Mouse (Mus musculus) lung, postnatal 0 days (tissue): ENCODE results near the gene Hnrnpa3. TPM values are rescaled to one million over a fixed set of nuclear protein-coding genes. Genes with fewer than 3 reads are reported as not detected.
A peak's percentile ranks its signal among the peaks of the same experiment; 100 is the strongest.

Experiments
- ATAC-seq: fragments of 200-750 bp; cut with Nextera tagmentation; 2 replicates; pipeline ENCODE4 v1.8.0; 2017; ENCODE audit warnings: moderate library complexity
- DNase-seq: peaks from one replicate; pipeline ENCODE4 v3.0.0-alpha.2; 2016; ENCODE audit warnings: low spot score
- H3K27ac ChIP-seq: fragments of 300-500 bp; sonication (generic); 2 replicates; pipeline ENCODE4 v1.5.1; 2014; ENCODE audit warnings: antibody characterized with exemption, mild to moderate bottlenecking, low read length, mixed read lengths
- H3K27me3 ChIP-seq: fragments of 300-500 bp; sonication (generic); replicated peaks from 2 replicates; pipeline ENCODE4 v1.6.1; 2014; ENCODE audit warnings: low read length, mixed read lengths; ENCODE audit not compliant: insufficient read depth
- H3K36me3 ChIP-seq: fragments of 300-500 bp; sonication (generic); 2 replicates; pipeline ENCODE4 v1.6.1; 2014; ENCODE audit warnings: low read length, mixed read lengths; ENCODE audit not compliant: insufficient read depth
- H3K4me1 ChIP-seq: fragments of 300-500 bp; sonication (generic); 2 replicates; pipeline ENCODE4 v1.6.1; 2014; ENCODE audit warnings: antibody characterized with exemption, low read depth, low read length, mixed read lengths; ENCODE audit not compliant: insufficient read depth
- H3K4me2 ChIP-seq: fragments of 300-500 bp; sonication (generic); replicated peaks from 2 replicates; pipeline ENCODE4 v1.6.1; 2014; ENCODE audit warnings: low read depth, mild to moderate bottlenecking, low read length, moderate library complexity, mixed read lengths
- H3K4me3 ChIP-seq: fragments of 300-500 bp; sonication (generic); 2 replicates; pipeline ENCODE4 v1.5.1; 2014; ENCODE audit warnings: low read depth, low read length
- H3K9ac ChIP-seq: fragments of 300-500 bp; sonication (generic); replicated peaks from 2 replicates; pipeline ENCODE4 v1.6.1; 2014; ENCODE audit warnings: low read depth, mild to moderate bottlenecking
- H3K9me3 ChIP-seq: fragments of 300-500 bp; sonication (generic); 2 replicates; pipeline ENCODE4 v1.6.1; 2016; ENCODE audit warnings: low read length, mixed read lengths
- CTCF ChIP-seq: IDR thresholded peaks from 2 replicates; pipeline ENCODE4 v1.5.1; 2016; ENCODE audit warnings: antibody characterized with exemption, mild to moderate bottlenecking
- EP300 ChIP-seq: IDR thresholded peaks from 2 replicates; pipeline ENCODE4 v1.6.1; 2016; ENCODE audit warnings: antibody characterized with exemption, mild to moderate bottlenecking, control low read depth
- WGBS: fragments of 180-500 bp; shearing (Covaris S2); extraction: QIAGEN DNeasy Blood & Tissue Kit; methylation state at CpG from one replicate; pipeline ENCODE4 v1.1.7; 2014; 5-methylcytosine and 5-hydroxymethylcytosine counted together
- polyA plus RNA-seq: library from polyadenylated mRNA; unstranded; fragments of >200 nt; fragmentation: Nextera tagmentation; extraction: Ambion mirVana; gene quantifications from 2 replicates; pipeline ENCODE4 v1.2.1, GENCODE M21; 2015

The Hnrnpa3 gene
- polyA plus RNA-seq, 1 experiment from 2014 or later = 114 TPM

DNA sequence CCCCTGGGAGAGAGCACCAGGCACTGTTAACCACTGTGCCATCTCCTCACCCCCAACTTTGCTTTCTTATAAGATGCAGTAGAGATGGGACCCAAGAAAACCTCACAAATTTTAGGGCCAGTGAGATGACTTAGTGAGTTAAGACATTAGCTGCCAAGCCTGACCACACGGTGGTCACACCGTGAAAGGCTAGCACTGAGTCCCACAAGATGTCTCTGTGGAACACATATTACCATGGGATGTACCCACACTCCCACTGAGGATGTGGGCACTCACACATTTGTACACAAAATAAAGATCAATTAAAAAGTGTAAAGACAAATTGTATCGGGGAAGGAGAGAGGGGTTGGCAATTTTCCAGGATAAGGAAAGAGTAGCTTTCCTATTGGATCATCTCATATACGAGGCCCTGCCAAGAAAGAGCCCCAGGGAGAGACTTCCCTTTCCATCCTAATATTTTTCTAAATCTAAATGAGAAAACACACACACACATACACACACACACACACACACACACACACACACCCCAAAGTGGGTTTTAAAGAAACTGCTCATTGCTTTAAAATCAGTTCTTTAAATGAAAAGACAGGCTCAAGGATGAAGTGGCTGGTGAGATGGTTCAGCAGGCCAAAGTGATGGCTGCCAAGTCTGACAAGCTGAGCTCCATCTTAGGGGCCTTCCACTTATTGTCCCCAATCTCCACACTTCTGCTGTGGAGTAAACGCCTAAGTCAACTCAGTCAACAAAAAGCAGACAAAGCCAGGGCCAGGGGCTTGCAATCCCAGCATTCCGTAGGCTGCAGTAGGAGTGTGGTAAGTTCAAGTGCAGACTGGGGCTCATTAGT, 32.2 kb upstream of the Hnrnpa3 start:
- no peak overlapping the region for H3K4me3 ChIP-seq
- H3K27ac ChIP-seq = no peak overlapping the region
- H3K27me3 ChIP-seq = no peaks in the 10 kb centered on the region
- no peak overlapping the region for H3K9ac ChIP-seq
- DNase-seq (peak; percentile 78), ATAC-seq (peak; percentile 83)
- no peak overlapping the region for H3K4me2 ChIP-seq
- TF ChIP-seq CTCF (no peak), EP300 (peak; percentile 50; the same call in 1 of the 2 replicates)
- WGBS = 50% methylated on average over 6 of the region's 6 CpGs
- no peaks in the 10 kb centered on the region for H3K36me3 ChIP-seq
- H3K4me1 ChIP-seq = no peaks in the 10 kb centered on the region
- no peaks in the 10 kb centered on the region for H3K9me3 ChIP-seq

DNA sequence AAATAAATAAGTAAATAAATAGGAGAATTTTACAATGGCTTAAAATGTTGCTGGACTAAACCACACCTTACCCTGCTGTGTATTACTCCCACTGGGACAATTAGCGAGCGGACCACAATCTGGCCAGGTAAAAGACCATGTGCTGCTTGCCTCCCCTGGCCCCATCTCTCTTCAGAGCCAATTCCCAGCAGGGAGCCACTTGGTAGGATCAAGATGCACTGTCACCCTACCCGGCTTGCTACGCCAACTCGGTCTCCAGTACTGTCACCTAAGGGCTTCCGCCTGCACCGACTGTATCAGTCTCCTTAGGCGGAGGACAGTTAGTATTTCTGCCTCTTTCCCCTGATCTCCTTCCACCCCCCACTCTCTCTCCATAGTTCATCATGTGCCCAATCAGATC, 30.6 kb upstream of the Hnrnpa3 start:
- H3K9me3 ChIP-seq = no peaks in the 10 kb centered on the region

DNA sequence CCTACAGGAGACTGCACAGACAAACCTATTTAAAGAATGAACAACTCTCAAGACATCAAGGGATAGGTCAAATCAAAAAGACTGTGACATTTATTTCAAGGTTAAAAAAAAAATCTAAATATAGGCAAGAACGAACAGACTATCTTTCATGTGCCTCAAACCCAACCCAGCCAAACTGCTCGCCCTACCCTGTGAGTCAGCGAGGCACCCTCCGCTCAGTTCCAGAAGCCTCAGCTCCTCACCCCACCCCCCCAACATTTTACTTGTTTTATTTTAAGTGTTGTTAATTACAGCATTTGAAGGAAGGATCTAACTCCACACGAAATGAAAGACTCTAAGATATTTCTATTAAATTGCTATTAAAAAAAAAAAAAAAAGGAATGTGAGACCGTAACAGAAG, 27.6 kb upstream of the Hnrnpa3 start:
- Histone ChIP-seq H3K4me3 (no peak overlapping the region), H3K27ac (no peak overlapping the region), H3K9me3 (no peaks in the 10 kb centered on the region), H3K27me3 (no peaks in the 10 kb centered on the region), H3K36me3 (no peaks in the 10 kb centered on the region), H3K9ac (no peak overlapping the region), H3K4me2 (no peak overlapping the region), H3K4me1 (no peaks in the 10 kb centered on the region)
- 60% methylated on average over 6 of the region's 6 CpGs for WGBS
- TF ChIP-seq EP300 (no peak), CTCF (no peak)
- ATAC-seq (no peak), DNase-seq (peak; percentile 5)

More for the DNA sequence above, 30.6 kb upstream of the Hnrnpa3 start:
- DNase-seq = no peak
- H3K4me3 ChIP-seq = no peak overlapping the region
- WGBS = 95% methylated on average over 8 of the region's 8 CpGs
- ATAC-seq = no peak
- H3K4me1 ChIP-seq = no peaks in the 10 kb centered on the region
- H3K36me3 ChIP-seq = no peaks in the 10 kb centered on the region
- TF ChIP-seq CTCF (no peak), EP300 (no peak)
- no peaks in the 10 kb centered on the region for H3K27me3 ChIP-seq
- no peak overlapping the region for H3K27ac ChIP-seq
- no peak overlapping the region for H3K9ac ChIP-seq
- no peak overlapping the region for H3K4me2 ChIP-seq

DNA sequence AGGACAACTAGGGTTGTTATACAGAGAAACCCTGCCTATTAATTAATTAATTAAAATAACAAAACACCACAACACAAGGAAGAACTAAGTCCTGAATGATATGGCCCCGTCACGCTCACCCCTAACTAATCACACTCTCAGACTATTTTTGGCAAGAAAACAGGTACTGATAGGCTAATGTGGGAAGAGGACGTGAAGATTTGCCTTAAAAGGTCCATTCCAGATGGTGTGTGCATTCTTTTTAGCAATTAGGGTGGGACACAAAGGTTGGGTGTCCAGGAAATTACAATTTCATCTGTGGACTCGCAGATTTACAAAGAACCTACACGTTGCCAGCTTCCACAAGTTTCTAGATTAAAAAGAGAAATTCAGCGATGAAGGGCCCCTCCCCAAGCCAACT, 27.0 kb upstream of the Hnrnpa3 start:
- Histone ChIP-seq H3K4me3 (no peak overlapping the region), H3K36me3 (no peaks in the 10 kb centered on the region), H3K27ac (no peak overlapping the region), H3K9me3 (no peaks in the 10 kb centered on the region), H3K4me1 (no peaks in the 10 kb centered on the region), H3K4me2 (peak overlapping the region; percentile 27; the same call in 1 of the 2 replicates), H3K9ac (no peak overlapping the region), H3K27me3 (no peaks in the 10 kb centered on the region)
- 65% methylated on average over 6 of the region's 6 CpGs for WGBS
- TF ChIP-seq CTCF (no peak), EP300 (no peak)
- DNase-seq (no peak), ATAC-seq (no peak)

DNA sequence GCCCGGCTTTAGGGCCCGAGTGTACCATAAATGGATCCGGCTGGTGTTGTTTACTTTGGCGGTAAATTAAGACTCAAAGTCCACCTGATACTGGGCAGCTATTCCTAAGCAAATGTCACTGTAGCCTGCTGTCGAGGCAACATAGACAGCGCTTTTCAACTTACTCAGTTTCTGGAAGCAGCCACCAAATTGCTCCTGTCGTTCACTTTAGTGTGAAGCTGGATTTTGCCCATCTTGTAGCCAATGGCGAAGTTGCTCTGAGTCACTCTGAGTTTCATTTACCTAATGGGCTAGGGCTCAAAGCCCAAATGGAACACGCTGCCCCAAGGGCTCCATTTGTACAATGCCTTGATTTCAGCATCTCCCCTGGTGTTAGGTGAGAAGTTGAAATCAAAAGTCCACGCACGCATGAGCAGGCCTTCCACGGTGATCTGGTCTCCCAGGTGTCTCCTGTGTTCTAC, 26.3 kb upstream of the Hnrnpa3 start:
- ATAC-seq (no peak), DNase-seq (no peak)
- Histone ChIP-seq H3K4me2 (peak overlapping the region; percentile 30), H3K27ac (peak overlapping the region; percentile 73), H3K27me3 (no peaks in the 10 kb centered on the region), H3K9me3 (no peaks in the 10 kb centered on the region), H3K4me3 (no peak overlapping the region), H3K36me3 (no peaks in the 10 kb centered on the region), H3K4me1 (no peaks in the 10 kb centered on the region), H3K9ac (no peak overlapping the region)
- WGBS = 75% methylated on average over 12 of the region's 12 CpGs
- TF ChIP-seq CTCF (no peak), EP300 (no peak)

DNA sequence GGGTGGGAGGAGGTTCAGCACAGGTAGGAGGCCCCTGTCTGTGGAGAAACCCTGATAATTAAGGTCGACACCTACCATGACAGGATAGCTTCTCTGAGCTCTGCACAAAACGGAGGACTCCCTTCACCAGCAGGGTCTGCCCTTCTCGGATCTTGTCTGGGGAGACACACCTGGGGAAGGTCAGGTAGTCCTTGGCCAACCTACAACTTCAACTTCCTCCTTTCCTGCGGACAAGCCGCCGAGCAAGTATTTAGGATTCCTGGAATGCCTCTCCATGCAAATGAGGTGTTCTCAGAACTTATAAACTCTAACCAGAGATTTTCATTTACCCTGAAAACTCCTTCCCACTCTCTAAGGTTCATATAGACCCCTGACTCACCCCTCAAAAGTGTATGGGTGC, 25.7 kb upstream of the Hnrnpa3 start:
- H3K27ac ChIP-seq = peak overlapping the region; percentile 73
- H3K9me3 ChIP-seq = no peaks in the 10 kb centered on the region
- DNase-seq = peak; percentile 70
- no peaks in the 10 kb centered on the region for H3K4me1 ChIP-seq
- 46% methylated on average over 6 of the region's 6 CpGs for WGBS
- peak; percentile 80 for ATAC-seq
- H3K9ac ChIP-seq = no peak overlapping the region
- no peak overlapping the region for H3K4me3 ChIP-seq
- no peaks in the 10 kb centered on the region for H3K27me3 ChIP-seq
- H3K4me2 ChIP-seq = peak overlapping the region; percentile 30
- TF ChIP-seq EP300 (no peak; the same call in 1 of the 2 replicates), CTCF (no peak)
- H3K36me3 ChIP-seq = no peaks in the 10 kb centered on the region
